Mouse (Mus musculus) hindbrain, embryonic 14.5 days (tissue): ENCODE measurements at regions not wholly inside any gene's neighbourhood (a gene's known extent, or its start where the extent isn't known, plus 50 kb on each side); places are given as distances from the start of the nearest gene placed in this dataset.

Experiments
- ATAC-seq: fragments of 200-750 bp; cut with Nextera tagmentation; 2 replicates; pipeline ENCODE4 v1.8.0; 2017; ENCODE audit warnings: moderate number of reproducible peaks, mild to moderate bottlenecking, moderate TSS enrichment, moderate library complexity; ENCODE audit not compliant: low FRiP score
- DNase-seq: peaks from one replicate; pipeline ENCODE4 v3.0.0-alpha.2; 2015; ENCODE audit warnings: low spot score
- H3K27ac ChIP-seq: fragments of 300-500 bp; sonication (generic); 2 replicates; pipeline ENCODE4 v1.5.1; 2014; ENCODE audit warnings: mild to moderate bottlenecking, moderate library complexity
- H3K27me3 ChIP-seq: fragments of 300-500 bp; sonication (generic); 2 replicates; pipeline ENCODE4 v1.6.1; 2014; ENCODE audit warnings: mild to moderate bottlenecking, low read length, mixed read lengths; ENCODE audit not compliant: control insufficient read depth, insufficient read depth
- H3K36me3 ChIP-seq: fragments of 300-500 bp; sonication (generic); replicated peaks from 2 replicates; pipeline ENCODE4 v1.6.1; 2014; ENCODE audit not compliant: control insufficient read depth, insufficient read depth
- H3K4me1 ChIP-seq: fragments of 300-500 bp; sonication (generic); replicated peaks from 2 replicates; pipeline ENCODE4 v1.6.1; 2014; ENCODE audit warnings: antibody characterized with exemption, low read length, mixed read lengths; ENCODE audit not compliant: control insufficient read depth, insufficient read depth
- H3K4me2 ChIP-seq: fragments of 300-500 bp; sonication (generic); replicated peaks from 2 replicates; pipeline ENCODE4 v1.6.1; 2014; ENCODE audit warnings: mild to moderate bottlenecking, moderate library complexity
- H3K4me3 ChIP-seq: fragments of 300-500 bp; sonication (generic); replicated peaks from 2 replicates; pipeline ENCODE4 v1.5.1; 2014; ENCODE audit warnings: mild to moderate bottlenecking, low read length
- H3K9ac ChIP-seq: fragments of 300-500 bp; sonication (generic); 2 replicates; pipeline ENCODE4 v1.6.1; 2014
- H3K9me3 ChIP-seq: fragments of 300-500 bp; sonication (generic); 2 replicates; pipeline ENCODE4 v1.6.1; 2016; ENCODE audit warnings: low read length; ENCODE audit not compliant: control insufficient read depth
- WGBS: fragments of 180-500 bp; shearing (Covaris S2); extraction: QIAGEN DNeasy Blood & Tissue Kit; methylation state at CpG from one replicate; pipeline ENCODE4 v1.1.7; 2014; 5-methylcytosine and 5-hydroxymethylcytosine counted together

- Histone ChIP-seq H3K4me3 (no peak overlapping the region), H3K4me1 (no peaks in the 10 kb centered on the region), H3K27ac (no peak overlapping the region), H3K9me3 (no peaks in the 10 kb centered on the region), H3K27me3 (no peaks in the 10 kb centered on the region), H3K9ac (no peak overlapping the region), H3K4me2 (no peak overlapping the region), H3K36me3 (no peaks in the 10 kb centered on the region)
- no peak for DNase-seq
- ATAC-seq, result no peak
- WGBS, result 82% methylated on average over 2 of the region's 2 CpGs
Measured at GRCm38 (mm10) chr14:99708066-99708465, 409.6 kb downstream of the Klf5 start.

- Histone ChIP-seq H3K27me3 (no peaks in the 10 kb centered on the region), H3K4me3 (no peak overlapping the region), H3K4me2 (no peak overlapping the region), H3K9me3 (no peaks in the 10 kb centered on the region), H3K36me3 (no peaks in the 10 kb centered on the region), H3K9ac (no peak overlapping the region), H3K27ac (no peak overlapping the region), H3K4me1 (no peaks in the 10 kb centered on the region)
- no peak for ATAC-seq
- 43% methylated on average over 2 of the region's 2 CpGs for WGBS
- DNase-seq, result no peak
Measured at GRCm38 (mm10) chr14:99709764-99710163, 411.3 kb downstream of the Klf5 start.

- no peak for ATAC-seq
- no peak overlapping the region for H3K9ac ChIP-seq
- H3K4me1 ChIP-seq, result no peaks in the 10 kb centered on the region
- DNase-seq, result no peak
- 91% methylated on average over 12 of the region's 12 CpGs for WGBS
- no peaks in the 10 kb centered on the region for H3K36me3 ChIP-seq
- H3K27ac ChIP-seq, result no peak overlapping the region
- H3K27me3 ChIP-seq, result no peaks in the 10 kb centered on the region
- H3K4me2 ChIP-seq, result no peak overlapping the region
- H3K9me3 ChIP-seq, result no peaks in the 10 kb centered on the region
- H3K4me3 ChIP-seq, result no peak overlapping the region
Measured at GRCm38 (mm10) chr14:99710656-99711177, 412.2 kb downstream of the Klf5 start.

GRCm38 (mm10) chr14:99712624-99713023 lies 414.1 kb downstream of the Klf5 start:
- Histone ChIP-seq H3K27ac (no peak overlapping the region), H3K4me1 (no peaks in the 10 kb centered on the region), H3K9me3 (no peaks in the 10 kb centered on the region), H3K4me3 (no peak overlapping the region), H3K36me3 (no peaks in the 10 kb centered on the region), H3K27me3 (no peaks in the 10 kb centered on the region), H3K9ac (no peak overlapping the region), H3K4me2 (no peak overlapping the region)
- 87% methylated on average over 7 of the region's 7 CpGs for WGBS
- no peak for ATAC-seq
- DNase-seq, result no peak

- Histone ChIP-seq H3K4me3 (no peak overlapping the region), H3K27me3 (no peaks in the 10 kb centered on the region), H3K9ac (no peak overlapping the region), H3K9me3 (no peaks in the 10 kb centered on the region), H3K4me1 (no peaks in the 10 kb centered on the region), H3K27ac (no peak overlapping the region), H3K36me3 (no peaks in the 10 kb centered on the region), H3K4me2 (no peak overlapping the region)
- ATAC-seq (no peak), DNase-seq (no peak)
- 88% methylated on average over 8 of the region's 8 CpGs for WGBS
Measured at GRCm38 (mm10) chr14:99713069-99713830, 414.8 kb downstream of the Klf5 start.

- 87% methylated on average over 7 of the region's 7 CpGs for WGBS
- Histone ChIP-seq H3K4me1 (no peaks in the 10 kb centered on the region), H3K27me3 (no peaks in the 10 kb centered on the region), H3K27ac (no peak overlapping the region), H3K9me3 (no peaks in the 10 kb centered on the region), H3K4me2 (no peak overlapping the region), H3K36me3 (no peaks in the 10 kb centered on the region), H3K4me3 (no peak overlapping the region), H3K9ac (no peak overlapping the region)
- DNase-seq (no peak), ATAC-seq (no peak)
Measured at GRCm38 (mm10) chr14:99733474-99734199, 435.1 kb downstream of the Klf5 start.

GRCm38 (mm10) chr14:99734200-99734567 lies 435.7 kb downstream of the Klf5 start:
- H3K36me3 ChIP-seq, result no peaks in the 10 kb centered on the region
- H3K9ac ChIP-seq, result no peak overlapping the region
- H3K27me3 ChIP-seq, result no peaks in the 10 kb centered on the region
- H3K4me2 ChIP-seq, result no peak overlapping the region
- no peaks in the 10 kb centered on the region for H3K9me3 ChIP-seq
- H3K4me1 ChIP-seq, result no peaks in the 10 kb centered on the region
- no peak overlapping the region for H3K27ac ChIP-seq
- DNase-seq (no peak), ATAC-seq (no peak)
- WGBS, result 77% methylated on average over 7 of the region's 7 CpGs
- H3K4me3 ChIP-seq, result no peak overlapping the region

GRCm38 (mm10) chr14:99743625-99744297 lies 445.3 kb downstream of the Klf5 start:
- Histone ChIP-seq H3K4me3 (no peak overlapping the region), H3K4me2 (no peak overlapping the region), H3K27me3 (no peaks in the 10 kb centered on the region), H3K36me3 (no peaks in the 10 kb centered on the region), H3K9me3 (no peaks in the 10 kb centered on the region), H3K27ac (no peak overlapping the region), H3K9ac (no peak overlapping the region), H3K4me1 (peaks cover 18% of the 10 kb centered on the region)
- DNase-seq (no peak), ATAC-seq (no peak)
- 84% methylated on average over 17 of the region's 17 CpGs for WGBS

GRCm38 (mm10) chr14:99745209-99745608 lies 446.7 kb downstream of the Klf5 start:
- no peaks in the 10 kb centered on the region for H3K36me3 ChIP-seq
- H3K4me3 ChIP-seq, result no peak overlapping the region
- peaks cover 31% of the 10 kb centered on the region for H3K4me1 ChIP-seq
- no peak overlapping the region for H3K4me2 ChIP-seq
- no peaks in the 10 kb centered on the region for H3K9me3 ChIP-seq
- H3K27ac ChIP-seq, result no peak overlapping the region
- no peaks in the 10 kb centered on the region for H3K27me3 ChIP-seq
- ATAC-seq (no peak), DNase-seq (no peak)
- no peak overlapping the region for H3K9ac ChIP-seq
- WGBS, result 81% methylated on average over 7 of the region's 7 CpGs
